Mouse (Mus musculus): Measurements from ENCODE around the gene Mcf2l. TPM values are rescaled to one million over a fixed set of nuclear protein-coding genes. Genes with fewer than 3 reads are reported as not detected.

Mcf2l gene
- total RNA-seq, 1 experiment from 2014 or later: 9.3 TPM

DNA sequence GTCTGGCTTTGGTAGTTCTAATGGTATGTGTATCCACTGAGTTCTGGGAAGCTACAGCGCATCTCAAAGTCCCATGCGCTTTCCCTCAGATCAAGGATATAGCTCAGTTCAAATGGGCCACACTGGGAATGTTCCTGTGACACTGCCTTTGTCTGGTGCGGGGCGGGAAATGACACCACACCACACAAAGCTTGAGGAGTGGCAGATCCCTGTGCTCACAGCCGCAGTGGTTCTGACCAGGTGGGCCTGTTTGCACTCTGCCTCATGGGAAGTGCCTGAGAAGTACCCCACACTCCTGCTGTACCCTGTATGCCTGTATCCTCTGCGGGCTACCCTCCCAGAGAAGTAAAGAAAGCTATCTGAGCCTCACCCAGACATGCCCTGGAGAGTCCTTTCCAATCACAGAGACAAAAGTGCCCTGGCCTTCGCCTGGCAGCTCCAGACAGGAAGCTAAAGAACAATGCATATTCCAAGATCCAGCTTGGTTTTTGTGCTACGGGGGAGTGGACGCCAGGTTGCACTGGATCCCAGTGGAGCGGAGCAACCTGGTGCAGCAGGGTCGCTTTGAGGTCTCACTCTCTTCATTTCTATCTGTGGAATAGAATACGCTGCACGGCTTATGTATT is 30.3 kb downstream of the Mcf2l start:
- no peak for ATAC-seq (ENCODE audit: extremely low read depth, insufficient number of reproducible peaks, low FRiP score, poor library complexity, severe bottlenecking)

DNA sequence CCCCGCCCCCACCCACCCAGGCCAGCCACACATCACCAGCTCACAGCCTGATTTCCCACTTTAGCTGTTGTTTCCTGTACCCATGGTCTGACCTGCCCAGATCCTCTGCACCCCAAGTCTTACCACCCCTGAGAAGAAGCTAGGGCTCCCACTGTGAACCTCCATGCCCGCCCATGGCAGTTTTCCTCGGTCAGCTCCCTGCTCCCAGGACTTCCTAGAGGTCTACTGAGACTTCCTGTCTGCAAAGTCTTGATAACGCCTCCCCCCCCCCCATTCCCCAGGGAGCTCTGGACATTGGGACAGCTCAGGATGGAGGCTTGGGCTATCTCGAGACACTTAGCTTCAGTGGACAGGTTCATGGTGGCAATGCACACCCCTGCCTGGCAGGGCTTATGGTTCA is 31.5 kb downstream of the Mcf2l start:
- ATAC-seq (ENCODE audit: extremely low read depth, insufficient number of reproducible peaks, low FRiP score, poor library complexity, severe bottlenecking): no peak

- ATAC-seq (ENCODE audit: extremely low read depth, insufficient number of reproducible peaks, low FRiP score, poor library complexity, severe bottlenecking): no peak
Measured at GRCm38 (mm10) chr8:12905599-12906321, 32.2 kb downstream of the Mcf2l start.

GRCm38 (mm10) chr8:12906597-12906996 is 33.0 kb downstream of the Mcf2l start:
- ATAC-seq (ENCODE audit: extremely low read depth, insufficient number of reproducible peaks, low FRiP score, poor library complexity, severe bottlenecking): no peak

DNA sequence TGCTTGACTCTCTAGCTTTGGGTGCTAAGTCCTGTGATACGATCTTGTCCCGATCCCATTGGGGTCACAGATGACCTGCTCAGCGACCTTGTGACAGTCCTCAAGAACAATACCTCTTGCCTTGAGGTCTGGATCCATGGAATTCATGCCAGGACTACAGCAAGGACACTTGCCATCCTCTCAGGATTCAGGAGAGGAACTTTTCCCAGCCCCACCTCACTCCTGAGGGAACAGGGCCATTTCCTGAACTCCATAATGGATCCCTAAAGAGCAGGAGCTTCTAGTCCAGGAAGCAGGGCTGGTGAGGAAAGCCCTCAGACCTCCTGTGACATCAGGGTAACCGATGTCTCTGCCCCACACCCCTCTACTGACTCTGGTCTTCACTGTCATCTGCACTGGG is 34.1 kb downstream of the Mcf2l start:
- no peak for ATAC-seq (ENCODE audit: extremely low read depth, insufficient number of reproducible peaks, low FRiP score, poor library complexity, severe bottlenecking)

- no peak for ATAC-seq (ENCODE audit: extremely low read depth, insufficient number of reproducible peaks, low FRiP score, poor library complexity, severe bottlenecking)
Measured at GRCm38 (mm10) chr8:12912011-12912410, 38.4 kb downstream of the Mcf2l start.

- no peak for ATAC-seq (ENCODE audit: extremely low read depth, insufficient number of reproducible peaks, low FRiP score, poor library complexity, severe bottlenecking)
Measured at GRCm38 (mm10) chr8:12915187-12916006, 41.8 kb downstream of the Mcf2l start.

DNA sequence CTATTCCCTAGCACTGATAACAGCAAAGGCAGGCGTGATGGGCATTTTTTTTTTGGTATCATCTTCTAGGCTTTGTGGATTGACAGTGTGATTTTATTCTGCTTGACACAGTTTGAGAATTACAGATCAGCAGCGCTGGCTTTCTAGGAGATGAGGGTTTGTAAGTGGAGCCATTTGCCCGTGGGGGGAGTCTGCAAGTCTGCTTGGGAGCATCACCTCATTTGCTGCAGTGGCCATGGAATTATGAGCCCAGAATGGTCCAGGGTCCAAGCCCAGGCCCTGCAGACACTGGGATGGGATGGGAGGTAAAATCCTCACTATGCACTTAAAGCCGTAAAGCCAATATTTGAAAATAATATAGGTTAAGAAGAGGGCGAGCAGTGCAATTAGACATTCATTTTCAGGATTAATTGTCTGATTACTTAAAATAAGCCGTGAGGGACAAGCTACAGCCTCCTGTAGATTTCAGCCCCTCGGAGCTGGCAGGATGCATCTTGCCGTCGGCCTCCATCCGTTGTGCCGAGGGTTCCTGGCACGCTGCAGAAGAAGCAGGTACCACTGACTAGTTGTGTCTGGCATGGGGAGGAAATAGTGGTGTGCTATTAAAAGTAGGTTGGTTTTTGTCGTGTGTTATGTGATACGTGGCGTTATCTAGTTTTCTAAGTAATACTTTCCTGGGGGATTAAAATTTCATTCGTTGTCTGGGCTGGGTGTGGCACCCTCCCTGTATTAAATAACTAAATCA is 42.7 kb downstream of the Mcf2l start:
- no peak for ATAC-seq (ENCODE audit: extremely low read depth, insufficient number of reproducible peaks, low FRiP score, poor library complexity, severe bottlenecking)

DNA sequence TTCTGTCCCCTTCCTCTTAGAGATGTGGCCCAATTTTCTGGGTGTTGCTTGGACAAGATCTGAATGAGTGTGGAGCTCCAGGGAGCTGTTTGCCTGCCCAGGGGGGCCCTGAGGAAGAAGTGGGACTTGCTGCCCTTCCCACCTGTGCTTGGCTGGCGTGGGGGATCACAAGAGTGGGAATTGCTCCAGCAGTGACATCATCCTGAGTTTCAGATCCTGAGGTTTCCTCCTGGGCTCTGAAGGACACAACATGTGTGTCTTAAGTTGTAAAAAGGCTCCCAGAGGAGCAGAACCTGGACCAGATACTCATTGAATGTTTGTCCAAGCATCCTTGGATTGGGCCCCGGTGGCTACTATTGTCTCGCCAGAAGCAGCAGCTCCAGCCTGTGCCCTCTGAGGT is 43.4 kb downstream of the Mcf2l start:
- no peak for ATAC-seq (ENCODE audit: extremely low read depth, insufficient number of reproducible peaks, low FRiP score, poor library complexity, severe bottlenecking)

- ATAC-seq (ENCODE audit: extremely low read depth, insufficient number of reproducible peaks, low FRiP score, poor library complexity, severe bottlenecking): no peak
Measured at GRCm38 (mm10) chr8:12917831-12918230, 44.2 kb downstream of the Mcf2l start.

DNA sequence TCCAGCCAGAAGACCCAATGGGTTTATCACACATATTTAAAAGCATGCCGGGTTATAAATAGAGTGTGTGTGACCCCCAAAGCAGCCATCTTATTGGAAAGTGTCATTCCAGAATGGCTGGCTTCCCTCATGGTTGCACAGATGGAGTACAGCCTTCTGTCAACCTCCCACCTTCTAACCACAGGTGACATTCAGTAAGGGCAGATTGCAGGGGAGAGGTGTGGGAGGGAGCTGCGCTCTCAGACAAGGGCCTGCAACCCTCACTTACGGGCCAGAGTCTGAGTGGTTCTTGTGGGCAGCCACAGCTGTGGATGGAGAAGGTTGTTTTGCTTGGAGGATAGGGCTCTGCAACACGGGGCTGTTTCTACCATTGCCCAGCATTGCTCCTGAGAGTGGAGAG is 47.0 kb downstream of the Mcf2l start:
- ATAC-seq (ENCODE audit: extremely low read depth, insufficient number of reproducible peaks, low FRiP score, poor library complexity, severe bottlenecking): no peak

GRCm38 (mm10) chr8:12925051-12925450 is 51.4 kb downstream of the Mcf2l start:
- ATAC-seq (ENCODE audit: extremely low read depth, insufficient number of reproducible peaks, low FRiP score, poor library complexity, severe bottlenecking): no peak

DNA sequence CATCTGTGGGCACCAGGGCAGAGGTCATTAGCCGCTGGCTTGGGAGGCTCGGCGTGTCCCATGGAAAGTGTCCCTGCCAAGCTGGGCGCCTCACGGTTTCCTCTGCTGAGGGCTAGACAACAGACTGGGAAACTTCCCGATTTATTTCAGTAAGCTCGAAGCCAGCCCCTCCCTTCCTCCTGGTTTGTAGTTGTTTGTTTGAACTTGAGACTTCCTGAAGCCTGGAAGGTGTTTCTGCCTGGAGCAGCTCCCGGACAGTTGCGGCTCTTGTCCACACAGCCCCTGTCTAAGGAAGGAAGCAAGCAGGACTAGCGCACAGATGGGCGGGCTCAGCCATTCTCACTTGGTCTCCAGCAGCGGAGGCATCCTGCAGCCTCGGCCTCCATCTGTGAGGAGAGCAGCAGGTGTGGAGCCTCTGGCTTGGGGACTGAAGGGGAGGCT is 52.4 kb downstream of the Mcf2l start:
- ATAC-seq (ENCODE audit: extremely low read depth, insufficient number of reproducible peaks, low FRiP score, poor library complexity, severe bottlenecking): no peak

GRCm38 (mm10) chr8:12927204-12927983 is 53.8 kb downstream of the Mcf2l start:
- no peak for ATAC-seq (ENCODE audit: extremely low read depth, insufficient number of reproducible peaks, low FRiP score, poor library complexity, severe bottlenecking)

DNA sequence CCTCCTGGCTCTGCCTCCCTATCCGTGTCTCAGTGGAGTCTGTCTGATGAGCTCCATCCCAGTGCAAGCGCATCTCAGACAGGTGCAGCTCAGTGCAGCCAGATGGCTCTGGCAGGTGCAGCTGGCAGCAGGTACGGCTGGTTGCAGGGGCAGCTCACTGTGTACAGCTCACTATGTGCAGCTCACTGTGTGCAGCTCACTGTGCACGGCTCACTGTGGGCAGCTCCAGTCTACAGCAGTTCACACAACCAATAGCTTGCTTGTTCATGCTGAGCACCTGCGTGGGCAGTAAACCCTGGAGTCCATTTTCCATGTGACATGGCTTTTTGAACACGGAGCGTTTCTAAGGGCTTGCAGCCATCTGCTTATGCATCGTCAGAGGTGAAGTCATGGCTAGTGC is 54.4 kb downstream of the Mcf2l start:
- ATAC-seq (ENCODE audit: extremely low read depth, insufficient number of reproducible peaks, low FRiP score, poor library complexity, severe bottlenecking): no peak

GRCm38 (mm10) chr8:12928931-12929330 is 55.3 kb downstream of the Mcf2l start:
- ATAC-seq (ENCODE audit: extremely low read depth, insufficient number of reproducible peaks, low FRiP score, poor library complexity, severe bottlenecking): no peak

- no peak for ATAC-seq (ENCODE audit: extremely low read depth, insufficient number of reproducible peaks, low FRiP score, poor library complexity, severe bottlenecking)
Measured at GRCm38 (mm10) chr8:12930290-12930689, 56.7 kb downstream of the Mcf2l start.

DNA sequence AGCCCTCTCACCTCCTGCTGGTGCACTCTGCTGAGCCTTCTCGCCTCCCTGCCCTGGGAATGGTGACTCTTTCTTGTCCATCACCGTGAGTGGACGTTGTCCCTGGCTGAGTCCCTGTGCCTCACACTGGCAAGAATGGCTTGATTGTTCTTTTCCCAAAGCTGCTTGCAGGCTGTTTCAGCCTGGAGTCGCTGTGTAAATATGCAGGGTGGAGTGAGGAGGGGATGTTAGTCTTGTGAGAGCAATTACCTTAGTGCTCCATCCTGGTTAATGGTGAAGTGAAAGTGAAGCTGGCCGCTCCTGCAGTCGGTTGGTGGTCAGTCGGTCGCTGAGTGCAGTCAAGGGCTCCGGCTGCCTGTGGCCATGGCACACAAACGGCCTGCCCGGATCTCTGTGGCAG is 57.8 kb downstream of the Mcf2l start:
- ATAC-seq (ENCODE audit: extremely low read depth, insufficient number of reproducible peaks, low FRiP score, poor library complexity, severe bottlenecking): no peak

DNA sequence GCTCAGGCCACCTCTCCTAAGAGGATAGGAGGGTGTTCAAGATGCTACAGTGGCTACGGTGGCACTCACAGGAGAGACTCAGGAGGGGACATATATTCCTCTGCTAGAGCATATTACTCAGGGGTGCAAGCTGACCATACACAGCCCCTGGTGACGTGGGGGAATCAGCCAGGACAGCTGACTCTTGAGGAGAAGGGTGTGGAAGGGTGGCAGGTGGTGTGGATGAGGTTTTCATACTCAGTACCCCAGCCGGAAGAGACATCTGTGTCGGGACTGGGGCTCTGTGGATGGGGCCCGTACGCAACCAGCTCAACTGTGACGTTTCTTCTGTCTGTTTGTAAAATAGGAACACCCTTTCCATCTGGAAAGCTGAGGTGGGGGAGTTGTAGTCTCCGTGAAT is 58.9 kb downstream of the Mcf2l start:
- ATAC-seq (ENCODE audit: extremely low read depth, insufficient number of reproducible peaks, low FRiP score, poor library complexity, severe bottlenecking): no peak

All from neutrophil, adult 5-6 weeks (primary cell).